Comparison of ENCODE assay signal across 1 mouse cellular context in the genomic region with DNA sequence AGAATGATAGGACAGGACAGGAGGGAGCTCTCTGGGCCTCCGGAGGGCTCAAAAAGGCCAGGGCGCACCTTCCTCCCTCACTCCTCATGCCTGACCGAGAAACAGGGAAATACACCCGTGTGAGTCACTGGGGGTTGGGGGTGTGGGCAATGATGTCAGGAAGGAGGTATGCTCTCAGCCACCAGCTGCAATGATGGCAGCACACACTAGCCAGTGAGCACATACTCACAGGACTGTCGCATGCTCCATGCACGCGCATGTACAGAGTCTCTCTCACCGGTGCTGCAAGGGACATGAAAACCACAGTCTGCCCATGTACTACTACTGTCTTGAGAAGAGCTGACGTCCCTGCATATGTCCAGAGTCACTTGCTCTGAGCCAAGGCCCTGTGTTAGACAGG.
TF ChIP-seq lines count a peak whose summit lies in the region.

No protein-coding gene starts in this region.

TF ChIP-seq in MEL, 35 proteins besides CTCF, POLR2A, EP300 and RAD21:
- no peak for TF ChIP-seq NELFE (IDR thresholded peaks at IDR 0.05; ENCODE audit: low read depth, low read length)
